10 mouse cellular contexts compared by ENCODE assay signal in the genomic region with DNA sequence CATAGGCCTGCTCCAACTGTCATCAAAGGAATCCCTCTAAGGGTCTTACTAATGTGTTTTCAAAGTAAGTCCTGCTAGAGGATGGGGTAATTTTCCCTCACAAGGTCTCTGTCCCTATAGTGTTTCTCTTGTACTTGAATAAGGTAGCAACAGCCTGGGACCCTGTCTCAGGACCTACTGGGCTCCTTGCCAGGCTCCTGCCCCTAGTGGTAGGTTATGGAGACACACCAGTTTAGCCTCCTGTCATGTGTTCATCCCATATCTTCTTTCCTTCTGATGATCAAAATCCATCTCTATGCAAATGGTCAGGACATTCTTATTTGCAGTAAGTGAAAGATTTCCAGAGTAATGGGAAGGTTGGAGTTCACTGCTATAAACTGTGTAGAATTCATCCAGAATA.
DNase-seq lines count a peak whose midpoint lies in the region; TF ChIP-seq lines count a peak whose summit lies in the region.
"Had no signal": no experiment of that assay in that cellular context is flagged by ENCODE, and none has a peak within 500 bp of the region (broad histone marks: within the 10 kb centered on the region; RNA-seq: fewer than 3 reads in every experiment).

No protein-coding gene starts in this region.

- no peak for DNase-seq in kidney, adult 2 months
- DNase-seq in kidney, postnatal 25 days: no peak
- no peak for DNase-seq in spleen, adult 2 months (ENCODE audit: low read depth in 1 of 2, low spot score in 2 of 2)
- no peak for DNase-seq in spleen, postnatal 36 days (ENCODE audit: low spot score in 2 of 2)
- DNase-seq in embryo, embryonic 10.5 days (ENCODE audit: low spot score): peak; percentile 15
- DNase-seq in Muller cell, postnatal 12 days (ENCODE audit: inconsistent ontology term): no peak
- no peak for DNase-seq in layer of hippocampus, postnatal 14 days (ENCODE audit: low spot score in 2 of 2)
- DNase-seq: thymus, adult 18-20 months had no signal

- H3K4me1 ChIP-seq in kidney, adult 2 months (ENCODE audit: control insufficient read depth, insufficient read depth, low read length): no peaks in the 10 kb centered on the region
- H3K4me1 ChIP-seq in spleen, adult 2 months (ENCODE audit: control insufficient read depth, insufficient read depth, insufficient read length): no peaks in the 10 kb centered on the region
- H3K4me1 ChIP-seq: limb, embryonic 13.5 days; midbrain, embryonic 15.5 days had no signal

- H3K27ac ChIP-seq in kidney, adult 2 months (ENCODE audit: insufficient read depth, low read depth, low read length): no peak overlapping the region
- H3K27ac ChIP-seq in spleen, adult 2 months (ENCODE audit: insufficient read depth, low read length): no peak overlapping the region
- H3K27ac ChIP-seq: limb, embryonic 13.5 days; midbrain, embryonic 15.5 days had no signal

- H3K4me3 ChIP-seq in kidney, adult 2 months (ENCODE audit: insufficient read depth, low read depth, low read length): no peak overlapping the region
- H3K4me3 ChIP-seq in spleen, adult 2 months (ENCODE audit: extremely low read depth, insufficient read depth, insufficient read length): no peak overlapping the region
- H3K4me3 ChIP-seq: limb, embryonic 13.5 days; midbrain, embryonic 15.5 days had no signal

- peak; percentile 36 for TF ChIP-seq CTCF in kidney, adult 2 months (conservative IDR thresholded peaks at IDR 0.05; ENCODE audit: insufficient read depth, insufficient read length, low read depth, low read length)
- TF ChIP-seq CTCF in spleen, adult 2 months (IDR thresholded peaks at IDR 0.05; ENCODE audit: extremely low read depth, insufficient read depth, insufficient read length, insufficient replicate concordance): 0 out of 2 replicates have a peak, but pooled peaks have one; percentile 8

- H3K36me3 ChIP-seq in kidney, adult 2 months (ENCODE audit: control insufficient read depth, insufficient read depth, low read length): no peaks in the 10 kb centered on the region
- no peaks in the 10 kb centered on the region for H3K36me3 ChIP-seq in spleen, adult 2 months (ENCODE audit: control insufficient read depth, insufficient read depth, low read length)
- H3K36me3 ChIP-seq: limb, embryonic 13.5 days; midbrain, embryonic 15.5 days had no signal

- H3K27me3 ChIP-seq in kidney, adult 2 months (replicated peaks; ENCODE audit: control insufficient read depth, insufficient read depth, low read length): no peaks in the 10 kb centered on the region
- no peaks in the 10 kb centered on the region for H3K27me3 ChIP-seq in spleen, adult 2 months (ENCODE audit: control insufficient read depth, insufficient read depth, low read length)
- H3K27me3 ChIP-seq: limb, embryonic 13.5 days; midbrain, embryonic 15.5 days had no signal

- no peak for TF ChIP-seq POLR2A in kidney, adult 2 months (IDR thresholded peaks at IDR 0.05; ENCODE audit: low read depth, low read length)
- no peak for TF ChIP-seq POLR2A in spleen, adult 2 months (IDR thresholded peaks at IDR 0.05; ENCODE audit: low read depth, low read length)
